Mouse (Mus musculus): ENCODE results near the gene Vps50.

The Vps50 gene

DNA sequence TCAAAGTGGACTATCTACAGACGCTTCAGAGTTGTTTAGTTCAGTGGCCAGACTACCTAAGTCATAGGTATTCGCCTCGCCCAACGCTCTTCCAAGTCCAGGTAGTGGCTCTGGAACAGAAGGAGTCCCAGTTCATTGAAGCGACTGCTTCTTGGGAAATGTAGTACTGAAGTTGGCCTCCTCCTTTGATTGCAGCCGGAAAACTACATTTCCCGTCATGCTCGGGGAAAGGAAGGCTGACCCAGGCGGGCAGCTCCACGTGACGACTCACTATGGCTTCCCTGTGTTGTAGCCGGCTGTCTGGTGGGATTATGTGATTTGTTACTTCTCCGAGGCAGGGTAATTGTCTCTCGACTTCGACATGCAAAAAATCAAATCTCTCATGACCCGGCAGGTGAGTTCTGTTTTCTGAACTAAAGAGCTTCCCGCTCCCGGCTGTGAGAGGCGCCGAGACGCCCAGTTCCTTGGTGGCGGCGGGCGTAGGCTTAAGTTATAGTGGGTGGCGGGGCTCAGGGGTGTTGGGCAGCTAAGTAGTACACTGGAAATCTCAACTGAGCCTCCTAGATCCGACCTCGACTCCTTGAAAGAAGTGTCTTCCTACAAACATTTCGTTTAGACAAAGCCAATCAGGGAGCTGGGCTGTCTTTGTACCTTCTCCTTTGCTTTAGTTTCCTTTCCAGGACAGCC lies at the start of gene Vps50, which contains the start of gene Hepacam2:
Vps50 (plus strand) TSS at position 221 of the 687 bp plus-strand sequence.
Hepacam2 (minus strand) TSS at position 137 of the 687 bp plus-strand sequence.
- peak; percentile 93 for DNase-seq

DNA sequence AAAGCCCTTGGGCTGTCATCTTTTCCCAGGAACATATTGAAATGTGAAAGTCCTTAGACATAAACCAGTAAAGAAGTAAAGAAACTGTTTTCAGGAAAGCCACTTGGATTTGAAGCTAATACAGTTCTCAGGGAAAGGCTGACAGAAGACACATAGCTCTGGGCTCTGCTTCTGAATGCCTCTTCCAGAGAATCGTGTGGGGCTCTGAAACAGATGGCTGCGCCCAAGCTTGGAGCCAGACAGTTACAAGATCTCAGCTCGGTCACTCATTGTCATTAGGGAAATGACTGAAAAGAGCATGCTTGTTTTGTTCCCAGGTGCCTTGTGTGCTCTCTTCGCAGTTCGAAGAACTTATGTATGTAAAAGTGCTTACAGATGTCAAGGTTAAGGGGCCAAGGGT lies 43.8 kb upstream of the Vps50 start:
- no peak for DNase-seq

DNA sequence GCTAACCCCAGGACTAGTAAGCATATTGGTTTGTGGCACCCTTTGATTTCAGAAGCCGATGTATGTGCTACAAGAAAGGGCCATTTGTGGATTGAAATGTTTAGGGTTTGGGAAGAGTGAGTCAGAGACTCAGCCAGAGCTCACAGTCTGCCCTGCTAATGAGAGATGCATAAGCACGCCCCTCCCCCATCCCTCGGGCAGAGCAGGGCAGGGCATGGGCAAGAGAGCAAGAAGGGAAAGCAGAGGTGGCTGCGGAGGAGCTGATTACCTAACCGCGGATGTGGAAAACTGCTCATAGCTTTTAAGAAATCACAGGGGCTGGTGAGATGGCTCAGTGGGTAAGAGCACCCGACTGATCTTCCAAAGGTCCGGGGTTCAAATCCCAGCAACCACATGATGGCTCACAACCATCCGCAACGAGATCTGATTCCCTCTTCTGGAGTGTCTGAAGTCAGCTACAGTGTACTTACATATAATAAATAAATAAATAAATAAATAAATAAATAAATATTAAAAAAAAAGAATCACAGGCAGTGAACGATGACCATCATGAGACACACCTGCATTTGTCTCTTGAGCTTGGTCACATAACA lies 42.1 kb upstream of the Vps50 start:
- no peak for DNase-seq

DNA sequence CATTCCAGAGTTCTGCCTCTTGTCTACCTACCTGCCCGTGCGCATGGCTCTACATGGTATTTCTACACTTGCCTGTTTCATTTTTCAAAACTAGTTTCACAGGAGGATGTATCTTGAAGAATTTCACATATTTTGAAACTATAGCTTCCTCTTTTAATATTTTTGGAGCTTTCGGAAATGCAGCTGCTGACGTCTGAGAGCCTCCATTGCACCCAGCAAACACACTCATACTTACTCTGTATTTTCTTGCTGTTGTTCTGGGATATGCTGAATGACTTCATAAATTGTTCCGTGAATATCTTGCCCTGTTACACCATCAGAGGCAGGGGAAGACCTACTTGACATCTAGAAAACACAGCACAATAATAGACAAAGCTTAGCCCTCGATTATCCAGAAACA lies 35.2 kb upstream of the Vps50 start:
- no peak for DNase-seq

DNA sequence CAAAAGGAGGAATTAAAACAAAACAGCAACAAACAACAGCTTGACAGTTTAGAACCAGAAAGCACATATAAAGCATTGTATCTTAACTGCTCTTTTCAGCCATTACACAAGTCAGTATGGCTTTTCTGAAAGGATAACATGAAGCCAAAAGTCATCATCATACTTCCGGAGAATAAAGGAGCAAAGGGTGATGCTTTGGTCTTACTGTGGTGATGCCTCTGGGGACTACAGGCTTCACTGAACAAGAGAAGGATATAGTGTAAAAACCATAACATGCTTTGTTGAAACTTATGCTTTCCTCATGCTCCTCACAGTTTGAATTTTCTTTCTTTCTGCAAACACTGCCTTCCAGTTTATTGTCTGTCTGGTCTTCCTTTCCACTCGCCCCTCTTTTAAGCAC lies 34.6 kb upstream of the Vps50 start:
- no peak for DNase-seq

DNA sequence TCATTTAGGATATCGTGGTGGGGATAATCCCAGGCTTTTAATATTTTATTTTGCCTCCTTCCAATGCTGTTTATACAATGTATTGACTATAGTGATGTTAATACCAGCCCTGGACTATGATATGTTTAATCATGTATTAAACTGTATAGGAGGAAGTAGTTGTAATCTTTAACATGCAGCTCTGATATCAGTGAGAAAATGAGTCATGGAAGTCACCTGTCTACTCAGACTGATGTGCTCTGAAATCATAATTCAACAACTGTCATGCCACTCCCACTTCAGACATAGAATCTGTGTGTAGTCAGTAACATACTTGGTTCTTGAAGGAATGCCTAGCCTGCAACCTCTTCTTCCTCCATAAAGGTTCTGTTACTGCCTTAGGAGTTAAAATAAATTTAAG lies 29.6 kb upstream of the Vps50 start:
- DNase-seq, result no peak

DNA sequence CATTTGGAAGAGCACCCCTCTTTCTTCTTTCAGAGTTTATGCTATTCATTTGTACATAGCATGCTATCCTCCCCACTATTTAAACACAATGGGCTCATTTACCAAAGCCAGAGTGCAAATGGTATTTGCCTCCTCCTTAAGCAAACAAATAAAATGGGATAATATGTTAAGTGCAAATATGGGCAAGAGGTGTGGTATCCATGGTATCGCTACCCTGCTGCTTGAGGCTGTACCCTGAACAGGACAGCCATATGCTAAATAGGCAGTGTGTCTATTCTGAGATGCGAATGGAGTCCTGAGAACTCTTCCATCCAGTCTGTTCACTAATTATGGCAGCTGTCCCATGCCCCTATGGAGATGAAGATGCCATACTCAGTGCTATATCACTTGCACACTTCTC lies 27.5 kb upstream of the Vps50 start:
- no peak for DNase-seq

DNA sequence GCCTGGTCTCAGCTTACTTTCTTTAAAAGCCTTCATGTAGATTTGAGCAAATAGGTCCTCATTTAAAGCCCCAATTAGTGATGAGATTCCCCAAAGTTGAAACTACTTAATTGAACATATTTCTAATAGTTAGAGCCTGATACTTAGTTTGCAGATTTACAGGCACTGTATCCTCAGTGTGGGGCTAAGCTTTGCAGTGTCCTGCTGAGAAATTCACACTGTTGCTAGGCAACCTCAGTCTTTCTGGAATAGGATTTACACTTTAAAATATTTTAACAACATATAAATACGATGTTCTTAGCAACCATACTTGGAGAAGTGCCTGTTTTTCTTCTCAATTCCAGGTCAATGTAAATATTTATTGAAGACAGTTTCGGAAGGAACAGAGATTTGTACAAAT lies 21.9 kb upstream of the Vps50 start:
- DNase-seq, result no peak

DNA sequence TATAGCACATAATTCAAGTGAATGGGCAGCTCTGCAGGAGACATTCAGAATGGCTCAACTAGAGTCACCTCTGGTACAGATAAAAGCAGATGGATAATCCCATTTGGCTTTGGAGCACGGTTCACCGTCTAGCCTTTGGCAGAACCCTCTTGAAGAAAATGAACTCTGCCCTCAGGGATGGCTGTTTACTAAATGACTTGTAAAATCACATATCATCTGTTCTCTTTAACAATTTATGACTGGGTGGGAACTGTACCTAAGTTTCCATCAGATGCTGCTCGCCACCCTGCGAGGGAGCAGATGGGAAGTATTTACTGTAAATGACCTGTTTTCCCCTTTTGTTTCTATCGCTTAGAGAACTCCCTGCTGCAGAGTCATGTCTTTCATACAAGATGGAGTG lies 18.3 kb upstream of the Vps50 start:
- no peak for DNase-seq

DNA sequence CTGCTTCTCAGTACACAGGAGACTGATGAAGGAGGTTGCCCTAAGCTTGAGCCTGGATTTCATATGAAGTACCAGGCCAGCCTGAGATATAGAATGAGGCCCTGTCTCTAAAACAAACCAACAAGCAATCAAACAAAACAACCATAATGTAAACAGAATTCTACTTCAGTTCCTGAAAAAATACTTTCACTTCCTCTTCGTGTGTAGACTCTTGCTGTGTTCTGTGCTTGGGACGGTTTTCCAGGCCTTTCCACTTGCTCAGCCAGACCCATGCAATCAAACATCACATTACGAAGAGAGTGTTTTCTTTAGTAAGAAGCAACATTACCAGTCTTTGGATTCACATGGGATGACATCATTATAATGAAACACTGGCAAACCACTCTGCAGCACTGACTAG lies 16.5 kb upstream of the Vps50 start:
- DNase-seq, result no peak

DNA sequence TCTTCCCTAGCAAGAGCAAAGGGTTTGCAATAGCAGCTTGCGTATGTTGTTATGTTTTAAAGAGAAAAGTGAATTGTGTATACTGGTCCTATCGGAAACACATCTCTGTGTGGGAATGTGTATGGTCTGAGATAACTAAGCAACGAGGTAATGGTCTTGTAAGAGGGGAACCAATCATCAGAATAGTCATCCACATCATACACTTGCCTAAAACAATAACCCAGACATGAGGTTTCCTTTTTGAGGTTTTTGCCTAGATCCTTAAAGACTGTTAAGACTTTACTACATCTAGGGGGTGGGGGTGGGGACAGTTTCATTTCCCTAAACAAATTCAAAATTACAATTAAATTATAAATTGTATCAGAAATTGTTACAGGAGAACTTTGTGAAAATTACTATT lies 13.0 kb upstream of the Vps50 start:
- no peak for DNase-seq

DNA sequence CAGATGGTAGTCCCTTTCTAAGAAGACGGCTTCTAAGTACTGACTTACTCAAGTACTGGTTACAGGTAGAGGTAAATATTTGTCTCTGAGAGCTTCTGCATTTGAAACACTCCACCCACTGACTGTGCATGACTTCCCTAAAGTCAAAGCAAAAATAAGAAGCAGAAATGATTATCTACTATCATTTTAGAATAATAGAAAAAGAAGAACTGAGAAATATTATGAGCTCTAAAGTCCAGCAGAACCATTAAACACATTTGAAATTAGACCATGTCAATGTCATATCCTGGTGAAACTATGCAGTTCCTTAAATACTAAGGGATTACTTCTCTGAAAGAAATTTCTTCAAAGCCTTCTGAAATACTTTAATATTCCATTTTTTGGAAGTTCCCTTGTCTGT lies 10.8 kb upstream of the Vps50 start:
- no peak for DNase-seq

DNA sequence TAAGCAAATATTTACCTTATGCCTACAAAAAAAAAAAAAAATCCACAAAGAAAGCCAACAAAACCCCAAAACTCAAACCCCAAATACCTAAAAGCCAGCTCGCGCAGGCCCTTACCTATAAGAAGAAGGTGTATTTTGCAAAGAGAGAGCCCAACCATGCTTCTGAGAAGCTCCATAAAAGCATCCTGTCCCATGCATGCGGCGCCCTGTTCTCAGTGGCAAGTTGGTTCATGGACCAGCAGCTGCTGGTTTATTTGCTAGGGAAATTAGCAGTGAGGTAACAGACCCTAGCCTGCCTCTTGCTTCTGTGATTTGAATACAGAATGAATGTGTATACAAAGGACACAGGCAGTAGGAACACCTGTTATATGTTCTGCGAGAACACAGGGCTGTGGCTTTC lies 3.9 kb upstream of the Vps50 start:
- no peak for DNase-seq

DNA sequence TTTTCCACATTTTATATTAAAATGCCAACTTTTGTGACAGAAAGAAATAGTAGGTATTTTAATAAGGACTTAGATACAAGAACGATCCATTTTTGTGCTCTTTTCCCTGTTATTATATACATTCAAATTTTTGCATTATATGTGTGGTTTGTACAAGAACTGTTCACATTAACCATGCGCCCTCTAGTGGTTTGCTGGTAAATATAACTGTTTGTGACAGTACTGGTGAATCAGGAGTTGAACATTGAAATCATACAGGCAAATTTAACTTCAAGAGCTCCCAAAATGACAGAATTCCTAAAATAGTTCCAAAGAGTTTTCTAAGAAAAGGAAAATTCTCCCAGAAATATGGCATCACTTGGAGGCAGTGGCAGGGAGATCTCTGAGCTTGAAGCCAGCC lies 2.0 kb upstream of the Vps50 start:
- no peak for DNase-seq

DNA sequence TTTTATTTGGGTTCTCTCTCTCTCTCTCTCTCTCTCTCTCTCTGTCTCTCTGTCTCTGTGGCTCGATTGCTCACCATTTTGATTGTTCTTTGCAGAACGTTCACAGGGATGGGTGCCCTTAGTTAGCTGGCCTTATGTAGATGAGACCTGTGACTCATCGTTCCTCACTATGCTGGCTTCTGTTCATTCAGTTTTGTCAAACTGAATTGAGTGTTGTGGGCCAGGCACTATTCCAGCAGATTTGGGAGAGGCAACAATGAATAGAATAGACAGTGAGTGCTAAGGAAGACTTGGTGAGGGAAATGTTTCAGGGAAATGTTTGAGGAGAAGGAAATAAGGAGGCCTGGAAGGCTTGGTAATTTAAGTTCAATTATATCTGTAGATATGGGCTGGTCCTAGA lies 2.1 kb downstream of the Vps50 start:
- no peak for DNase-seq

DNA sequence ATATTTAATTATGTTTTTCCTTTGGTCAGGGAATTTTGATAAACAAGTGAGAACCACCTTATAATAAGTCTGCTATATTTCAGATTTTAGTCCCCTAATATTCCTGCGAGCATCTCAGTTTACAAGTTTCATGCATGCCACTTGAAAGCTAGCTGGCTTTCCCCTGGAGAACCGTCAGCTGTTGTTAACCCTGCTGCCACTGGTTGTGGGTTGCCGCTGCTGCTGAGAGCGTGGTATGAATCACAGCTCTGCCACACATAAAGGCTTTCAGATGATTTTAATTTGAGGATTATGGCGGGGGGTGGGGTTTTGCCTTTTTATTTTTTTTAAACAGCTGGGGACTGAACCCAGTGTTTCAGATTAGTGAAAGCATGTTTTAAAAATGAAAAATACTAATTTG lies 7.1 kb downstream of the Vps50 start:
- DNase-seq, result no peak

DNA sequence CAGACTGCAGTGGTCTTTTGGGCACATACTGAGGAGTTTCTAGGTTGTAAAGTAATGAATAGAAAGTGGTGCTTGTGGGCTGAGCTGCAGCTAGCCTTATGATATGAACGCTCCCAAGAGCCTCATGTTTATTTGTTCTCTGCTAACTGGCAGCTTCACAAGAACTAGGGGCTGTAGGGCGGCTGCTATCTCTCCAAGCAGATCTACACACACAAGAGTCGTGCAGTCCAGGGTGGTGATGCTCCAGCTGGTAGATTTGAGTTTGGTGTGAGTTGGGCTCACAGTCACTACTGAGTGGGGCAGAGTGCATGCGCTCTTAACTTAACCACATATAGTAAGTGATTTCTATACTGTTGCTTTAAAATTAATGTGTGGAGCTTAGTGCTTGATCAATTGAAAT lies 8.9 kb downstream of the Vps50 start:
- no peak for DNase-seq

DNA sequence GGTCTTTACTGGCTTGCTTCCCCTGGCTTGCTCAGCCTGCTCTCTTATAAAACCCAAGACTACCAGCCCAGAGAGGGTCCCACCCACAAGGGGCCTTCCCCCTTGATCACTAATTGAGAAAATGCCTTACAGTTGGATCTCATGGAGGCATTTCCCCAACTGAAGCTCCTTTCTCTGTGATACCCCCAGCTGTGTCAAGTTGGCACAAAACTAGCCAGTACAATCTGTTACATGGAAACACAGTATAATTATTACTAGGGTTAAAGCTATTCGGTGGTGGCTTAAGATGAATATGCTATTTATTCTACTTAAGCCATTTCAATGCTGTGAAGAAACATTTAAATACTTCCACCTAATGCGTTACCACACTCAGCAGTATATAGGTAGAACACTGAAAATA lies 10.0 kb downstream of the Vps50 start:
- peak; percentile 47 for DNase-seq

DNA sequence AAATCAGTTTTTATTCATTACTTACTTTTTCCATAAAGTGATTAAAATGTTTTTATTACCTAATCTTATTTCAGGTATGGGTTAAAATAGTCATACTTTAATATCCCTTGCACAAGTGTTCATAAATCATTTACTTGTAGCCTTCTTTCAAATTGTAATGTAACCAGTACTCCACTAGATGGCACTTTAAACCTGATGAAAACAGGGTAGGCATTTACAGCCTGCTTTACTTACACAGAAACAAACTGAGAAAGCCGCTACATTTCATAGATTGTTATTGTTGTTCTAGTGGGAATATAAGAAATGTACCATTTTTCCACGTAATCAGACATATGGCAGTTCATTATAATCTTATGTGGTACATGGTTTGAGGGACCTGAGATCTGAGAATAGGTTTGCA lies 11.6 kb downstream of the Vps50 start:
- DNase-seq, result no peak

DNA sequence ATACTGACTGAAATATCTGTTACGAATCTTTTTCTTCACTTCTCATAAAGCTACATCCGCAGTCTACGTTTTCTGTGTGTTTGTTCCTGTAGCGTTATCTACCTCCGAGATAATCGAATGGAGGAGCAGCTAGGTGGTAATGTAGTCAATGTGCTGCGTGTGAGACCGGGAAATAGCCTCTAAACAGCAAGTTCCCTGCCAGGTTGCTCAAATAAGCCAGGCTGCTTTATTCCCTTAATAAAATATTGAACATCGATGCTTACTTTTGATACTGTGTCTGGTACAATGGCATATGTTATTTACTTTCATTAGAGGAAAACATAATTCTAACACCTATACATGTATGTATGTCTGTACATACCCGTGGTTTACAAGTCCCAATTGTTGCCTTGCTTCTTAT lies 12.9 kb downstream of the Vps50 start:
- DNase-seq, result no peak

DNA sequence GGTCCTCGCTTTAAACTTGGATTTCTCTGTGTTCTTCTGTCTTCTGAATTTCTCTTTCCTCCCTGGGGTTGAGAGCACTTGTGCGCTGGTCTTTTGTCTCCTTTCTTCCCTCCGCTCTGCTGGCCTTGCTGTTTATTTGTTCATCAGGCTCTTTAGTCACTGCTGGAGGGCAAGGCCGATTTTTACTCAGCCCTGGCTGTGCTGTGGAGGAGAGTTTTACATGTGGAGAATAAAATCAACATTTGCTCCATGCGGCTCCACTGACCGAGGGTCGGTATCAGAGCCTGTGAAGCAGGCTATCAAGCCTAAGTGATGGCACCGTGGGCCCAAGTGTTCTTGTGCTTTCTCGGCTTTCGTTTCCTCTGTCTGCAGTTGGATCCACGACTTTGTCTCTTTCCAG lies 13.4 kb downstream of the Vps50 start:
- DNase-seq, result peak; percentile 37

DNA sequence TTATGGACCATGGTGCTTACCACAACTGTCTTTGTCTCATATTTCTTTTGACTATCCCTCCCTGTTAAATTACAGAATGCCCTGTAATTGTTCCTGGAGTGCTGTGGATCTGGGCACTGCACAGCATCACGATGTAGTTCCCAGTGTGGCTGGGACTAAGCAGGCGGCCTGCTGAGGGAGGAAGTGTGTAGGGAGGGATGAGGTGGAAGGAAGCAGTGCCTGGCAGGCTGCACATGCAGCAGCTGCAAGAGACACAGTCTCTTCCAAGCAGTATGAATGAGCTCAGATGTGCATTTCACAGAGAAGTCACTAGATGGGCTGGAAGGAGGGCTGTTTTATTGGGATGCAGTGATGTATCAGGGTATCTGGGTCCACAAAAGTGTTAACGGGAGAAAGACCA lies 14.4 kb downstream of the Vps50 start:
- DNase-seq, result peak; percentile 67

DNA sequence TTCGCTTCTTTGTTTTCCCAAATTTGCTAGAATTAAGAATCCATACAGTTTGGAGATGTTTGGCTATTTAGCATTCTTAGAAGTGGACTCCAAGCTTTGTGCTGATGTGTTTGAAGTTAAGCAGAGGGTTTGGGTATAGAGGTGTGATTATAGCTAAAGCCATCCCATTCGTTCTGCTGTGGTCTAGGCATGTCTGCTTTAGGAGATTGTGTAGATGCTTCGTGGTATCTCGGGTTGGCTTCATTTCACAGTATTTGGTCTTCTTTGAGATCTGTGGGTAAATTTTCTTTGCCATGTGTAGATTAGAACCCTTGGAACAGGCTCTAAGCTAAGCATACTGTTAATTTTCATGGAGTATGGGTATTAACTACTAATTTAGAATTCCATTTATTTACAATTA lies 30.0 kb downstream of the Vps50 start:
- DNase-seq, result no peak

DNA sequence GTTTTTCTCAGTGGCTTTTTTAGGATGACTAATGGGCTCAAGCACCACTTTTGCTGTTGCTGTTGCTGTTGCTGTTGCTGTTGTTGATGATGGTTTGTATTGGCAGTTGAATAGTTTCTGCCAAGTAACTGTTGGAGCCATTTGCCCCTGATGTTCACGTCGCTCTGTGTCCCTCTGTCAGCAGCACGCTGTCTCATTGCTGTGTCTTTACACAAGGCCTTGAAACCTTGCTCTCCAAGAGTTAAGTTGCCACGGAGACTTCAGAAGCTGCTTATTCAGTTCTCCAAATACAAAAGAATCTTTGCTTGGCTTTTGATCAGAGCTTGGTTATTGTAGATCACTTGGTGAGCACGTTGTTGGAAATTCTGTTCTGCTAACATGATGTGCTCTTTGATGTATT lies 33.3 kb downstream of the Vps50 start:
- DNase-seq, result no peak

DNA sequence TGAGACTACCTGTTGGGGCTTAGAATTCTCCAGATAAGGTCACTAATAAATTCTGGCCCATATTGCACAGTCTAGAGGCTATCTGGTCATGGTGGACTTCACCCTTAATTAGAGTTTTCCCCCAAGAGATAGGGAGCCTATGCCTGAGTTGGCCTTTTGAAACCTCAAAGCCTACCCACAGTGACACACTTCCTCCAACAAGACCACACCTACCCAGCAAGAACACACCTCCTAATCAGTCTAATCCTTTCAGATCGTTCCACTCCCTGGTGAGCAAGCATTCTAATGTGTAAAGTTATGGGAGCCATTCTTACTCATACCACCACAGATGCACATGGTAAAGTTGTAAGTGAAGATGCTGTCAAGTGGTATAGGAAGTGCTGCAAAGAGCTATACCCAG lies 37.9 kb downstream of the Vps50 start:
- DNase-seq, result no peak

Data from cerebellum, adult 9-11 months (tissue).